Mouse (Mus musculus): ENCODE measurements around the gene Tekt5. TPM values are rescaled to one million over a fixed set of nuclear protein-coding genes. Genes with fewer than 3 reads are reported as not detected.

The Tekt5 gene
- polyA plus RNA-seq, 1 experiment, result 9.2 TPM

DNA sequence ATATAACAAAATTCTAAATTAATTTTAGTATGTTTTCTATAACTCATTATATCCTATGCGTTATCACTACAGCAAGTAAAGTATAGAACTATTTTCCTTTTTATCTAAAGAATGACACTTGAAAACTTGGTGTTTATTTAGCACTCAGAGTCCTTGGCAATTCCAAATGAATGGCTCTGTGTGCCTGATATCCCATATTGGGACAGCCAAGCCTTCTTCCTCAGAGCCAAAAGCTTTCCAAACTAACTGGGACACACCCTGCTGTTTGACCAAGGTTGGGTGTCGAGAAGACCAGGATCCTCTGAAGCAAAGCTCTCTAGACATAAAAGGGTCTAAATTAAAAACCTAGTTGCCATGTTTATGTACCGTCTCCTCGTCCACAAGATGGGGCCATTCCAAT lies 54.2 kb downstream of the Tekt5 start:
- H3K4me3 ChIP-seq (replicated peaks; ENCODE audit: extremely low read depth, low read depth, low read length), result no peak overlapping the region
- H3K4me1 ChIP-seq (ENCODE audit: control insufficient read depth, insufficient read depth, low read length), result peaks cover 5% of the 10 kb centered on the region
- no peak for DNase-seq
- TF ChIP-seq POLR2A (IDR thresholded peaks at IDR 0.05; ENCODE audit: borderline replicate concordance, extremely low read depth, low read depth, low read length) (no peak), CTCF (IDR thresholded peaks at IDR 0.05; ENCODE audit: insufficient read depth, low read length) (no peak)
- WGBS, result 39% methylated on average over 4 of the region's 4 CpGs

DNA sequence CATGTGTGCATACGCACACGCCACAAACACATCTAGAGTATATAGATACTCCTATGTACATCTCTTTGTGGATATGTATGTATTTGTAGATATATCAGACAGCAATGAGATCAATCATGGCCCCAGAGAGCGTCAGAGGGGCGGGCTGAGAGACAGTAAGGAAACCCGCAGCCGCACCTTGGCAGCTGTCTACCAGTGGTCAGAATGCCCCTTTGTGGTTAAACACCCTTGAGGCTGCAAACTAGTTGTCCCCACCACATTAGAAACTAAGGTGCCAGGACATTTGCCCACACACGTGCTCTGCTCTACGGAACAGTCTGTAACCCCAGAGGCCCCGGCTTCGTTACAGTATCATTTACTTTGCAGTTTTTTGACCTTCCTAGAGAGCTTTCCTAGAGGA lies 55.4 kb downstream of the Tekt5 start:
- TF ChIP-seq CTCF (IDR thresholded peaks at IDR 0.05; ENCODE audit: insufficient read depth, low read length) (no peak), POLR2A (IDR thresholded peaks at IDR 0.05; ENCODE audit: borderline replicate concordance, extremely low read depth, low read depth, low read length) (no peak)
- no peak for DNase-seq
- Histone ChIP-seq H3K4me1 (ENCODE audit: control insufficient read depth, insufficient read depth, low read length) (peaks cover 5% of the 10 kb centered on the region), H3K4me3 (replicated peaks; ENCODE audit: extremely low read depth, low read depth, low read length) (no peak overlapping the region)
- 88% methylated on average over 10 of the region's 10 CpGs for WGBS

- no peak for DNase-seq
- whole genome bisulfite sequencing, result 79% methylated on average over 5 of the region's 5 CpGs
- TF ChIP-seq POLR2A (IDR thresholded peaks at IDR 0.05; ENCODE audit: borderline replicate concordance, extremely low read depth, low read depth, low read length), result no peak
- no peak for TF ChIP-seq CTCF (IDR thresholded peaks at IDR 0.05; ENCODE audit: insufficient read depth, low read length)
- Histone ChIP-seq H3K4me3 (replicated peaks; ENCODE audit: extremely low read depth, low read depth, low read length) (no peak overlapping the region), H3K4me1 (ENCODE audit: control insufficient read depth, insufficient read depth, low read length) (peaks cover 5% of the 10 kb centered on the region)
Measured at GRCm38 (mm10) chr16:10338601-10339000, 56.7 kb downstream of the Tekt5 start.

DNA sequence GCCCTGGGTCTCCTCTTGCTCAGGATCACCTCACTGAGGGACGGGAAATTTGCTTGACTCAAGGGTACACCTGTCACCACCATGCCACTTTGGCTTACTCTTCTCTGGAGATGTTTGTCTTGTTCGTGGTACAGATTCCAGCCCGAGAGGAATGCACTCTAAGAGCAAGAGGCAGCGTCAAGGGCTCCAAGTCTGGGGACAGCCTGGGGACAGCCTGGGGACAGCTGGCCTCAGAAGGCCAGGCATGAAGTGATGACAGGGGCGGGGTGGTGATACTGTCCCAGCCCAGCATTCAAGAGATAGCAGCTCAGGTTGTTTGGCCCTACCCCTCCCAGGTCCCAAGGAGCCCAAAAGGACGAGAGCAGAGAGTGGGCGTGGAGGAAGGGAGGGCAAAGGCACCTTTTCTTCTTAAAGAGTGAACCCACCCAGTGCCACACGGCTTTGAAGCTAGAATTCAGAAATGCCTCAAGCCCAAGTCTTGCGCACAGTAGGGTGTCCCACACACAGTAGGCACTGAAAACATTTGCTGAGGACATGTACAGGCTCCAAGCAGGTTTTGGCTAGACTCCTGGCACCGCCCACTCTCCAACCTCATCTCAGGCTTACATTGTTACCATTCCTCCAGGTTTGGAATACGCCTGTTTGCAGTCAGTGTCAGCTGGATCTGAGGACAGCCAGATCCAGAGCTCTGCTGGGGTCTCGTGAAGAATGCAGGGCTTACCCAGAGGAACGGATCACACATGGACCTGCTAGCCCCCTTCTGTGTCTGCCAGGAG lies 57.7 kb downstream of the Tekt5 start:
- peak; percentile 65 for DNase-seq
- Histone ChIP-seq H3K4me1 (ENCODE audit: control insufficient read depth, insufficient read depth, low read length) (peaks cover 8% of the 10 kb centered on the region), H3K4me3 (replicated peaks; ENCODE audit: extremely low read depth, low read depth, low read length) (no peak overlapping the region)
- TF ChIP-seq CTCF (IDR thresholded peaks at IDR 0.05; ENCODE audit: insufficient read depth, low read length) (no peak), POLR2A (IDR thresholded peaks at IDR 0.05; ENCODE audit: borderline replicate concordance, extremely low read depth, low read depth, low read length) (no peak)
- WGBS, result 59% methylated on average over 13 of the region's 13 CpGs

DNA sequence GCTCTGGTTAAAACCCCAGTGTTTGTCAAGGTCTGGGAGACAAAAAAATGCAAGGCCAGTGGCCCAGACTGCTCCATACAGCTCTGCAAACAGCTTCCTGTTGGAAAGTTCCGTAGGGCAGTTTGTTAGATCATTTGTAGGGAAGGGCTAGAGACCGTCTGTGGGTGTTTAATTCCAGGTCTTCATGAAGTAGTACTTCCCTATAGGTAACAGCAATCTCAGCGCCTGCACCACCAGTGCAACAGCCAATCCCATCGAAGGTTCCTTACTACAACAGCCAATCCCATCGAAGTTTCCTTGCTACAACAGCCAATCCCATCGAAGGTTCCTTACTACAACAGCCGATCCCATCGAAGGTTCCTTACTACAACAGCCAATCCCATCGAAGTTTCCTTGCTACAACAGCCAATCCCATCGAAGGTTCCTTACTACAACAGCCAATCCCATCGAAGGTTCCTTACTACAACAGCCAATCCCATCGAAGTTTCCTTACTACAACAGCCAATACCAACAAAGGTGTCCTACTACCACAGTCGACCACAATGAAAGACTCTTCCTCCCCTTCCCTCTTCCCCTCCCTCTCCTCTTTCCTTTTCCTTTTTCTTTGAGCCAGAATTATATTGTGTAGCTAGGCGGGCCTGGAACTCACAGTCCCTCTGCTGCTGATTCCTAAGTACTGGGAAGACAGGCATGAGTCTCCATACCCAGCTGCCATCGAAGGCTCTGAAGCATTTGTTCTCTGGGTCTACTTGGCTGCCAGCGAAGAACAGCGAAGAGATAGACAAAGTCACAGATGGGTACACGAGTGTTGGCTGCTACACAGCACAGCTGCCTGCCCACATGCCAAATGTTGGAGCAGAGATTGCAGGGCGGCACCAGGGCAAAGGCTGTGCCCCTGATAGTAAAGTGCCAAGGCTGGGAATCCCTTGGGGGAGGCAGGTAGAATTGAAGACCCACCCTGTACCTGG lies 58.6 kb downstream of the Tekt5 start:
- 83% methylated on average over 19 of the region's 19 CpGs for WGBS
- no peak for TF ChIP-seq CTCF (IDR thresholded peaks at IDR 0.05; ENCODE audit: insufficient read depth, low read length)
- no peak for TF ChIP-seq POLR2A (IDR thresholded peaks at IDR 0.05; ENCODE audit: borderline replicate concordance, extremely low read depth, low read depth, low read length)
- H3K4me3 ChIP-seq (replicated peaks; ENCODE audit: extremely low read depth, low read depth, low read length), result no peak overlapping the region
- peaks cover 8% of the 10 kb centered on the region for H3K4me1 ChIP-seq (ENCODE audit: control insufficient read depth, insufficient read depth, low read length)
- DNase-seq, result no peak

- peaks cover 10% of the 10 kb centered on the region for H3K4me1 ChIP-seq (ENCODE audit: control insufficient read depth, insufficient read depth, low read length)
- DNase-seq, result no peak
- 73% methylated on average over 2 of the region's 2 CpGs for WGBS
- no peak overlapping the region for H3K4me3 ChIP-seq (replicated peaks; ENCODE audit: extremely low read depth, low read depth, low read length)
- TF ChIP-seq POLR2A (IDR thresholded peaks at IDR 0.05; ENCODE audit: borderline replicate concordance, extremely low read depth, low read depth, low read length) (no peak), CTCF (IDR thresholded peaks at IDR 0.05; ENCODE audit: insufficient read depth, low read length) (no peak)
Measured at GRCm38 (mm10) chr16:10335953-10336352, 59.3 kb downstream of the Tekt5 start.

GRCm38 (mm10) chr16:10332732-10333131 lies 62.6 kb downstream of the Tekt5 start:
- no peak for DNase-seq
- no peak overlapping the region for H3K4me3 ChIP-seq (replicated peaks; ENCODE audit: extremely low read depth, low read depth, low read length)
- peaks cover 14% of the 10 kb centered on the region for H3K4me1 ChIP-seq (ENCODE audit: control insufficient read depth, insufficient read depth, low read length)
- TF ChIP-seq CTCF (IDR thresholded peaks at IDR 0.05; ENCODE audit: insufficient read depth, low read length) (no peak), POLR2A (IDR thresholded peaks at IDR 0.05; ENCODE audit: borderline replicate concordance, extremely low read depth, low read depth, low read length) (no peak)
- 29% methylated on average over 7 of the region's 7 CpGs for WGBS

DNA sequence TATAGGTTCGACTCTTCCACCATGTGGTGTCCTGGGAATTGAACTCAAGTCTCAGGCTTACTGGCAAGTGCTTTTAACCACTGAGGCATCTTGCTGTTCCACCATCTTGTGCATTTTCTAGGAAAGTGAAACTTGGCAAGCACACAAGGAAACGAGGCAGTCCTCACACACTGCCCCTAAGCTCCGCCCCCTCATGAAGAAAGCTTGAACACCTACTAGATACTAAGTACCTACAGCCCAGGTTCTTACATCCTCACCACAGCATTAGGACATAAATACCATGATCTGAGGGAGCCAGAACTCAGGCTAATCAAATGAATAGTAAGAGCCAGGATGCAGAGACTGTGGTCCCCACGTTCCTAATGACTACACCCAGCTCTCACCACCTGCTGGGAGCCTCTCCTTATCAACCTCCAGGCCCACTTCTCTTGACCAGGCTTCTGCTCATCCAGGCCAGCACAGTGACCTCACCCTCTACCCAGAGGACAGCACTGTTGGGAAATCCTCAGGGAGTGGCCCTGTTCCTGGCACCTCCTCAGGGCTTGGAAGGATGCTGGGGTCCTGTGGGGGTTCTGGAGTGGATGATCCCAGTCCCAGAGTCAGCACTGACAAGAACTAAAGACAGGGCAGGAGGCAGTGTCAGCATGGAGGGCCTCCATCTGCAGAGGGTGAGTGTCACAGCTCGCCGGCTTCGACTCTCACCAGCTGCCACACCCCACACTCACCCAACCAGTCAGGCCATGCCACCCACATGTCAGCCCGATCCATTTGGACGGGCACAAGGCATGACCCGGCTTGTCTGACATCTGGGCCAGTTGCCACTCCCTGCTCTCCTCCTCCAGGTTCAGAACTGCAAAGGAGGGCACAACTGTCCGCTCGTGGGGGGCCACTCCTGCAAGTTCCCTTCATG lies 64.4 kb downstream of the Tekt5 start:
- WGBS, result 63% methylated on average over 12 of the region's 12 CpGs
- DNase-seq, result no peak

More for the DNA sequence above, 64.4 kb downstream of the Tekt5 start:
- TF ChIP-seq POLR2A (IDR thresholded peaks at IDR 0.05; ENCODE audit: borderline replicate concordance, extremely low read depth, low read depth, low read length), result no peak
- Histone ChIP-seq H3K4me1 (ENCODE audit: control insufficient read depth, insufficient read depth, low read length) (peaks cover 12% of the 10 kb centered on the region), H3K4me3 (replicated peaks; ENCODE audit: extremely low read depth, low read depth, low read length) (no peak overlapping the region)

Data from lung, adult 2 months (tissue).